Mouse (Mus musculus) C2C12 (cell line): ENCODE results near the gene Lrrtm3.

Experiments used
- CTCF ChIP-seq: IDR thresholded peaks from one replicate; pipeline ENCODE4 v1.5.1; 2011; ENCODE audit not compliant: control insufficient read depth, insufficient read depth, insufficient read length
- FOSL1 ChIP-seq: IDR thresholded peaks from one replicate; pipeline ENCODE4 v1.8.0; 2011; ENCODE audit warnings: mild to moderate bottlenecking, low read length; ENCODE audit not compliant: poor library complexity, insufficient read depth, severe bottlenecking
- MAX ChIP-seq: IDR thresholded peaks from one replicate; pipeline ENCODE4 v1.6.1; 2011; ENCODE audit warnings: mild to moderate bottlenecking, control low read depth
- MYOD1 ChIP-seq: IDR thresholded peaks from one replicate; pipeline ENCODE4 v1.6.1; 2011; ENCODE audit warnings: low read depth; ENCODE audit not compliant: control insufficient read depth, insufficient read length
- USF1 ChIP-seq: IDR thresholded peaks from one replicate; pipeline ENCODE4 v1.6.1; 2011; ENCODE audit warnings: low read depth, mild to moderate bottlenecking, control low read depth, moderate library complexity

DNA sequence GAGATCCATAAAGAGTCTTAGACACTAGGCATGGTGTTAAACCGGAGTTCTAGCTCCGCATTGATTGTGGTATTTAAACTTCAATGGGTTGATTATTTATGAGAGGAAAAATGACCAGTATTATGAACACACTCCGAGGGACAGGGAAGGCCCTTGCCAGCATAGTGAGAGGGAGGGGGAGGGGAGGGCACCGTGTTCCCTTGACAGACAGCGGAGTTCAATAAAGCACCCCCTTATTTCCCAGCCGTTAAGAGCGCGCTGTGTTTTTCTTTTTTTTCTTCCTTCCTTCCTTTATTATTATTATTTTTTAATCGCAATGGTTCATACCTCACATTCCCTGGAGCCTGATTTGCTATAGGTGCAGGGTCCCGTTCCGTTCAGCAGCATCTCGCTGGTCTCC lies 2.6 kb downstream of the Lrrtm3 start:
- TF ChIP-seq CTCF (no peak), MYOD1 (no peak), MAX (no peak), USF1 (no peak), FOSL1 (no peak)
